Comparison of ENCODE assay signal across 12 mouse cellular contexts in genomic region chrX:99186497-99187435, GRCm38 (mm10). TPM values are rescaled to one million over a fixed set of nuclear protein-coding genes. Genes with fewer than 3 reads are reported as not detected.
DNase-seq lines count a peak whose midpoint lies in the region; ATAC-seq and TF ChIP-seq lines count a peak whose summit lies in the region.
"Had no signal": no experiment of that assay in that cellular context is flagged by ENCODE, and none has a peak within 500 bp of the region (broad histone marks: within the 10 kb centered on the region; RNA-seq: fewer than 3 reads in every experiment).

No protein-coding gene starts in this region.

- H3K36me3 ChIP-seq in neural tube, embryonic 11.5 days (ENCODE audit: control insufficient read depth, insufficient read depth, low read length): no peaks in the 10 kb centered on the region
- no peaks in the 10 kb centered on the region for H3K36me3 ChIP-seq in neural tube, embryonic 15.5 days
- H3K36me3 ChIP-seq in neural tube, embryonic 14.5 days (ENCODE audit: control insufficient read depth, insufficient read depth, low read length): no peaks in the 10 kb centered on the region
- no peaks in the 10 kb centered on the region for H3K36me3 ChIP-seq in stomach, postnatal 0 days (ENCODE audit: control insufficient read depth, insufficient read depth, low read length)

- H3K4me2 ChIP-seq in neural tube, embryonic 11.5 days (ENCODE audit: low read depth): no peak overlapping the region
- no peak overlapping the region for H3K4me2 ChIP-seq in neural tube, embryonic 15.5 days
- H3K4me2 ChIP-seq in neural tube, embryonic 14.5 days (ENCODE audit: low read depth, low read length): no peak overlapping the region
- H3K4me2 ChIP-seq in stomach, postnatal 0 days (replicated peaks; ENCODE audit: low read depth): no peak overlapping the region

- no peak for TF ChIP-seq CTCF in stomach, postnatal 0 days (IDR thresholded peaks at IDR 0.05; ENCODE audit: low read depth)

- ATAC-seq in neural tube, embryonic 11.5 days (ENCODE audit: insufficient read depth, low FRiP score, low TSS enrichment): peak; percentile 60
- no peak for ATAC-seq in neural tube, embryonic 15.5 days (ENCODE audit: low FRiP score)
- peak; percentile 65 for ATAC-seq in neural tube, embryonic 14.5 days (ENCODE audit: low read depth)
- ATAC-seq in stomach, postnatal 0 days (ENCODE audit: low FRiP score, low TSS enrichment): no peak

- no peak overlapping the region for H3K4me3 ChIP-seq in neural tube, embryonic 11.5 days (ENCODE audit: low read depth, low read length)
- H3K4me3 ChIP-seq in neural tube, embryonic 15.5 days (replicated peaks): no peak overlapping the region
- no peak overlapping the region for H3K4me3 ChIP-seq in neural tube, embryonic 14.5 days (ENCODE audit: low read depth, low read length)
- H3K4me3 ChIP-seq in stomach, postnatal 0 days (ENCODE audit: low read depth, low read length): no peak overlapping the region

- peak; percentile 15 for DNase-seq in neural tube, embryonic 11.5 days (ENCODE audit: low spot score)
- DNase-seq in embryo, embryonic 9.5 days (ENCODE audit: extremely low spot score): peak; percentile 28
- peak; percentile 25 to 41 for DNase-seq in kidney, postnatal 25 days
- DNase-seq in urinary bladder, postnatal 10 days (ENCODE audit: low spot score): no peak
- no peak for DNase-seq in stomach, postnatal 0 days (ENCODE audit: low spot score)
- DNase-seq in yolk sac, embryonic 10.5 days (ENCODE audit: low spot score): no peak
- DNase-seq: heart, postnatal 36 days; left cerebral cortex, postnatal 4 days; right cerebral cortex, adult 18-20 months had no signal

- no peak overlapping the region for H3K27ac ChIP-seq in neural tube, embryonic 11.5 days (ENCODE audit: low read depth, low read length)
- H3K27ac ChIP-seq in neural tube, embryonic 15.5 days (replicated peaks): no peak overlapping the region
- no peak overlapping the region for H3K27ac ChIP-seq in neural tube, embryonic 14.5 days (ENCODE audit: low read depth, low read length)
- no peak overlapping the region for H3K27ac ChIP-seq in stomach, postnatal 0 days (replicated peaks)

- no peak for TF ChIP-seq EP300 in stomach, postnatal 0 days (optimal IDR thresholded peaks at IDR 0.05)

- 45% methylated on average over 10 of the region's 10 CpGs for WGBS in neural tube, embryonic 11.5 days
- WGBS in neural tube, embryonic 15.5 days: 40% methylated on average over 10 of the region's 10 CpGs
- 24% methylated on average over 9 of the region's 10 CpGs for WGBS in neural tube, embryonic 14.5 days
- WGBS in stomach, postnatal 0 days: 60% methylated on average over 9 of the region's 10 CpGs

- H3K9ac ChIP-seq in neural tube, embryonic 11.5 days (ENCODE audit: low read length): no peak overlapping the region
- no peak overlapping the region for H3K9ac ChIP-seq in neural tube, embryonic 15.5 days (replicated peaks)
- H3K9ac ChIP-seq in neural tube, embryonic 14.5 days (replicated peaks; ENCODE audit: low read depth, low read length): no peak overlapping the region
- no peak overlapping the region for H3K9ac ChIP-seq in stomach, postnatal 0 days (ENCODE audit: low read length)

- H3K4me1 ChIP-seq in neural tube, embryonic 11.5 days (ENCODE audit: control insufficient read depth, insufficient read depth, low read length): no peaks in the 10 kb centered on the region
- no peaks in the 10 kb centered on the region for H3K4me1 ChIP-seq in neural tube, embryonic 15.5 days
- H3K4me1 ChIP-seq in neural tube, embryonic 14.5 days (ENCODE audit: control insufficient read depth, insufficient read depth, low read length): no peaks in the 10 kb centered on the region
- H3K4me1 ChIP-seq in stomach, postnatal 0 days (replicated peaks; ENCODE audit: control insufficient read depth, insufficient read depth): no peaks in the 10 kb centered on the region

- H3K9me3 ChIP-seq in neural tube, embryonic 11.5 days (ENCODE audit: control insufficient read depth, low read length): no peaks in the 10 kb centered on the region
- H3K9me3 ChIP-seq in neural tube, embryonic 15.5 days (replicated peaks): no peaks in the 10 kb centered on the region
- H3K9me3 ChIP-seq in neural tube, embryonic 14.5 days (ENCODE audit: control insufficient read depth, low read length): no peaks in the 10 kb centered on the region
- no peaks in the 10 kb centered on the region for H3K9me3 ChIP-seq in stomach, postnatal 0 days (ENCODE audit: control insufficient read depth, low read length)

- 0 out of 2 replicates have a peak, but pooled peaks cover 2% of the 10 kb centered on the region for H3K27me3 ChIP-seq in neural tube, embryonic 11.5 days (ENCODE audit: control insufficient read depth, insufficient read depth, low read length)
- H3K27me3 ChIP-seq in neural tube, embryonic 15.5 days (replicated peaks): peaks cover 20% of the 10 kb centered on the region; the same call in 1 of the 2 replicates
- no peaks in the 10 kb centered on the region; the same call in 1 of the 2 replicates for H3K27me3 ChIP-seq in neural tube, embryonic 14.5 days (ENCODE audit: control insufficient read depth, insufficient read depth, low read length)
- H3K27me3 ChIP-seq in stomach, postnatal 0 days (ENCODE audit: control insufficient read depth, insufficient read depth, low read length): no peaks in the 10 kb centered on the region
- H3K27me3 ChIP-seq: CH12.LX had no signal

RNA-seq across cellular contexts. Expression of gene Efnb1, which starts 50.8 kb away (rescaled TPM):
- polyA plus RNA-seq in neural tube, embryonic 11.5 days (2014; fragmentation: Nextera tagmentation; extraction: Ambion mirVana): 37.3 and 40.5 TPM in 2 replicates
- polyA plus RNA-seq in neural tube, embryonic 15.5 days (2015; fragmentation: Nextera tagmentation; extraction: Ambion mirVana): 19.3 and 19.4 TPM in 2 replicates
- polyA plus RNA-seq in neural tube, embryonic 14.5 days (2014; fragmentation: Nextera tagmentation; extraction: Ambion mirVana): 10.1 and 21.5 TPM in 2 replicates
- polyA plus RNA-seq in stomach, postnatal 0 days (2015; fragmentation: Nextera tagmentation; extraction: Ambion mirVana): 18.3 and 19.3 TPM in 2 replicates

Comparison
In these comparisons a context has a peak if more than half of its experiments do, and no peak if none do; other contexts are left out.
1. ATAC-seq: peak in neural tube, embryonic 11.5 days (single experiment) and neural tube, embryonic 14.5 days (single experiment); none in neural tube, embryonic 15.5 days (single experiment) and stomach, postnatal 0 days (single experiment).
2. DNase-seq: peak in neural tube, embryonic 11.5 days (single experiment), embryo, embryonic 9.5 days (single experiment) and kidney, postnatal 25 days (2 of 2); none in urinary bladder, postnatal 10 days (single experiment), stomach, postnatal 0 days (single experiment) and yolk sac, embryonic 10.5 days (single experiment).